Mouse (Mus musculus): ENCODE measurements around the gene A730071L15Rik.

The A730071L15Rik gene

DNA sequence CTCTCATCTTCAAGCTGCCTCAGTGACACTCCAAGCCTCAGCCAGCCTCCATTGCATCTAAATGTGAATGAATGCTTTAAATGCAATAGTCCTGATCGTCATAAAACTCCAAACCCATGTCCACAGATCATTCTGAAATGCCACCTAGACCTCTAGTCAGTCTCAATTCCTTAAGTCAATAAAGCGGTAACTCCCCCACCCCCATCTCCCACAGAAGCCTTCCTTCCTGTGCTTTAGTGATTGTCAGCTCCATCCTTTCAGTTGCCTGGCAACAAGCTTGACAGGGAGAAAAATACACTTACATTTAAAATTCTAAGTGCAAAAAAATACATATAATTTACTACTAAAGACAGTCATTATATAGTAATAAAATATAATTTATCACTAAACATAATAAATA, 16.6 kb upstream of the A730071L15Rik start:
- DNase-seq (ENCODE audit: low read depth, low spot score) = no peak

- DNase-seq (ENCODE audit: low read depth, low spot score) = no peak
These were observed 15.5 kb upstream of the A730071L15Rik start for GRCm38 (mm10) chr11:6184202-6184935.

DNA sequence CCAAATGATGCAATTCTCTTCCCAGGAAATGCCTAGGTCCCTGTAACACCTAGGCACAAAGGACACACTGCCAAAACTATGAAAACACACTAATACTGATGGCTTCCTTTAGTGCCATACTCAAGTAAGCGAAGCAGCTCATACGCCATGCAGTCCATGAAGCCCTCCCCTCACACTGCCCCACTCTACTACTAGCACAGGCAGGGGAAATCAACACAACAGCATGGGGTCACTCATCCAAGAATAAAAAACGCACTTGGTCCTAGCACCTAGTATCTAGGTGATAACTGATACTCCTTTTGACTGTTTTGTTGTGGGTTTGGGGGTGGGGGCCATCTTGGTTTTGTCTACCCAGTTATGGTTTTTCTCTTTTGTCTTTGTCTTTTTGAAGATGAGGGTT, 12.4 kb upstream of the A730071L15Rik start:
- no peak for DNase-seq (ENCODE audit: low read depth, low spot score)

- DNase-seq (ENCODE audit: low read depth, low spot score) = peak; percentile 87
These were observed 12.0 kb upstream of the A730071L15Rik start for GRCm38 (mm10) chr11:6187878-6188277.

DNA sequence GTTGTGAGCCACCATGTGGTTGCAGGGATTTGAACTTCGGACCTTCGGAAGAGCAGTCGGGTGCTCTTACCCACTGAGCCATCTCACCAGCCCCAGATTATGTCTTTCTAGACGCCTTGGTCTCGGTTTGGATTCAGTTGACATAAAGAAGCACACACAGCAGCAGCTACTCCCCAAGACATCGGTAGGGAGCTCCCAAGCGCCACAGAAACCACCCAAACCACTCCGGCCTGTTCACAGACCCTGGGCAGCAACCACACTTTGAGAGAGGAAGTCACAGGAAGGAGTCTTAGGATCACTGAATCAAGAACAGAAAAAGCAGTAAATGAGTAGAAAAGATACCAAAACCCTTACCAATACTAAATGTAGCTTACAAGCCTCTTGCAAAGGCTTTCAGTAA, 3.0 kb upstream of the A730071L15Rik start:
- no peak for DNase-seq (ENCODE audit: low read depth, low spot score)

GRCm38 (mm10) chr11:6198449-6198848, 1.4 kb upstream of the A730071L15Rik start:
- DNase-seq (ENCODE audit: low read depth, low spot score) = no peak

GRCm38 (mm10) chr11:6200087-6200569, 299 bp downstream of the A730071L15Rik start, which contains the start of gene Nudcd3:
TSS of gene Nudcd3 (minus strand) at chr11:6200415.
- DNase-seq (ENCODE audit: low read depth, low spot score) = peak; percentile 92

DNA sequence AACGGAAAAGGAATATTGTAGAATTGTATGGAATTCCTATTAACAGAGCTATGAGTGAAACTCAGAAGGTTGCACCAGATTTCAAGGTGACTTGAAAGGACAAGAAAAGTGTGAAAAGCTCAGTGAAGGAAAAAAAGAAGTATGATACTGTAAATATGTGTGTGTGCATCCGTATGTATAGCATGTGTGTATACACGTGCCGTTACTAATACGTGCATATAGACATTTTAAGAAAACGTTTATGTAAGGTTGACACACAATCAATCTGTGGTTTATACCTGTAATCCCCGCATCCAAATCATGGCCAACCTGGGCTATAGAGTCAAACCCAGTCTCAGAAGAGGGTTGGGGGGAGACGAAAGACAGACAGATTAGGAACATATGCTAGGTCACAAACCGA, 741 bp downstream of the A730071L15Rik start:
- no peak for DNase-seq (ENCODE audit: low read depth, low spot score)

GRCm38 (mm10) chr11:6207090-6207489, 7.3 kb downstream of the A730071L15Rik start:
- DNase-seq (ENCODE audit: low read depth, low spot score) = no peak

- no peak for DNase-seq (ENCODE audit: low read depth, low spot score)
These were observed 8.3 kb downstream of the A730071L15Rik start for GRCm38 (mm10) chr11:6208158-6208557.

- peak; percentile 39 for DNase-seq (ENCODE audit: low read depth, low spot score)
These were observed 17.0 kb downstream of the A730071L15Rik start for GRCm38 (mm10) chr11:6216834-6217233.

DNA sequence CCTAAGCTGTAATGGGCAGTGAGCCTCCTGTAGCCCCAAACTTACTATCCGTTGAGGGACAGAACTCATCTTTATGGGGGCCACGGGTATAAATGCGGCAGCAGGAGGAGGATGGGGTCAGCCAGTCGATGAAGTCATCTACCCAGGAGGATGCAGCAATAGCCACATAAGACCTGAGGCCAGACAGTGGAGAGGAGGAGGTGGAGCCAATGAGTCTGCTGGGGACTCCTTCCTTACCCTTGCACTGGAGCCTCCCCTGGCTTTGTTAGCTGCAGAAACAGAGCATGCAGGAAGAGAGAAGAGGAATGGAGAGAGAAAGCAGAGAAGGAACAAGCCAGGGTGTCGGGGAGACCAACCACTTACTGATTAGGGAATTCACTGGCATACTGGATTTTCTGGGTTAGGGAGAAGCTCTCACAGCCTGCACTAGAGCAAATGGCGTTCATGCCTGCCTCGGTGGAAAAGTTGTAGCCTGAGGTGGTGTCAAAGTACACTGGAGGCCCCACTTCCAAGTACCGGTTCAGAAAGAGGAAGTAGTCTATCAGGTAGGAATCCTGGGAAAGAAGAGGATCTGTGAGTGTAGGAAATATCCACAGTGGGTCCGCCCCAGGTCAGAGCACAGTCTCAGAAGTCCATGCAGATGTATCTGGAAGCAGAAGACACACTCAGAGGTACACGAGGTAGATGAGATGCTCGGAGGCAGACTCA, 18.5 kb downstream of the A730071L15Rik start:
- DNase-seq (ENCODE audit: low read depth, low spot score) = no peak

GRCm38 (mm10) chr11:6219967-6220366, 20.1 kb downstream of the A730071L15Rik start:
- DNase-seq (ENCODE audit: low read depth, low spot score) = no peak

DNA sequence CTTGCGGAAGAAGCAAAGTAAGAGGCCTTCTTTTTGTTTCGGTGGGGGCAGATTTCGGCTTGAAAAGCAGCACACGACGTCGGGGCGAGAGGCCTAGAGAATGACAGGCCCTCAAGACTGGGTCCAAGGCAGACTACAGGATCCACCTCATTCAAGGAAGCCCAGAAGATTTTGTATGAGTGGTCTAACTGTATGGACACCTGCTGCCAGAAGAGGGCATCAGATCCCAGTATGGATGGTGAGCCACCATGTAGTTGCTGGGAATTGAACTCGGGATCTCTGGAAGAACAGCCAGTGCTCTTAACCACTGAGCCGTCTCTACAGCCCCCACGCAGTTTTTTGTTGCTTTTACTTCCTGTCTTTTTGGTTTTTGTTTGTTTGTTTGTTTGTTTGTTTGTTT, 22.4 kb downstream of the A730071L15Rik start:
- peak; percentile 57 for DNase-seq (ENCODE audit: low read depth, low spot score)

GRCm38 (mm10) chr11:6224541-6225229, 24.9 kb downstream of the A730071L15Rik start:
- DNase-seq (ENCODE audit: low read depth, low spot score) = no peak

DNA sequence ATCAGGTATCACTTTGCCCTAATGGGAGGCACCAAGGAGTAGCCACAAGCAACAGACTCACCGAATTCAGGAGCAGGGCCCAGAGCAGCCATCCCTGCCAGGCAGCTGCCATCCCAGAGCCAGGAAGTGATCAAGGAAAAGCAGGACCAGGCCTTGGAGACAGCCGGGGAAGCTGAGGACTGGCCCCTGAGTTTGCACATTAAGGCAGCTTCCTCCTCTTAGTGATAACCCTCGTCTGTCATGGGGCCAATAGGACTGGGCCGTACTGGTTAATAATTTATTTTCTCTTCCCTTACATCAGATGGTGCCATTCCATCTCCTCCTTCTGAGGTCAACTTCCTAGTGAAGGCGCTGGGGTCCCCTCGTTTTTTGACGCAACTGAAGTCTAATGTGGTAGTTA, 30.2 kb downstream of the A730071L15Rik start, which contains the start of gene Npc1l1:
Gene Npc1l1, minus strand, starts transcription at position 132 of the 400 bp plus-strand sequence.
- DNase-seq (ENCODE audit: low read depth, low spot score) = no peak

DNA sequence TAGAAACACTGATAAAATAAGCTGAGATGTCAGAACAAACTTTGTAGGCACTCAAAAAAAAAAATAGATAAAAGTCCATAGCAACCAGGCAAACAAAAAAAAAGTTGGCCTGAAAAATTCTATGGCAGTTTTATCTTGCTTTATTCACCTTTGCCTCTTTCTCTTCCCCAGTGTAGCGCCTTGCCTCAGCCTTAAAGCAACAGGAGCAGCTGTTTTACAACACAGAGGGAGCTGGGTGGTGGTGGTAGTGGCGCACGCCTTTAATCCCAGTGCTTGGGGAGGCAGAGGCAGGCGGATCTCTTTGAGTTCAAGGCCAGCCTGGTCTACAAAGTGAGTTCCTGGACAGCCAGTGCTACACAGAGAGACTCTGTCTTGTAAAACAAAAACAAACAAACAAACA, 33.2 kb downstream of the A730071L15Rik start:
- DNase-seq (ENCODE audit: low read depth, low spot score) = no peak

GRCm38 (mm10) chr11:6244707-6245106, 44.9 kb downstream of the A730071L15Rik start:
- DNase-seq (ENCODE audit: low read depth, low spot score) = peak; percentile 56

Measured in R1 (cell line).